Mouse (Mus musculus) ES-E14 (cell line): ENCODE data around the gene Eif2ak4.

Experiments
- CHD2 ChIP-seq: IDR thresholded peaks from 2 replicates; pipeline ENCODE4 v1.6.1; 2014; ENCODE audit warnings: mild to moderate bottlenecking, low read depth, low read length, inconsistent platforms
- HCFC1 ChIP-seq: IDR thresholded peaks from 2 replicates; pipeline ENCODE4 v1.6.1; 2012; ENCODE audit warnings: low read length, inconsistent platforms, borderline replicate concordance; ENCODE audit not compliant: insufficient read depth
- MAFK ChIP-seq: IDR thresholded peaks from 2 replicates; pipeline ENCODE4 v1.6.1; 2014; ENCODE audit warnings: mild to moderate bottlenecking, low read depth, low read length, inconsistent platforms; ENCODE audit not compliant: insufficient read depth
- ZC3H11A ChIP-seq: IDR thresholded peaks from 2 replicates; pipeline ENCODE4 v1.6.1; 2012; ENCODE audit warnings: low read depth, mild to moderate bottlenecking, inconsistent platforms, low read length, borderline replicate concordance
- ZNF384 ChIP-seq: IDR thresholded peaks from 2 replicates; pipeline ENCODE4 v1.6.1; 2012; ENCODE audit warnings: low read depth, low read length, inconsistent platforms

- TF ChIP-seq ZC3H11A: no peak
- no peak for TF ChIP-seq ZNF384
- TF ChIP-seq HCFC1: no peak
- TF ChIP-seq MAFK: no peak
- TF ChIP-seq CHD2: no peak
Measured at GRCm38 (mm10) chr2:118343897-118344296, 44.5 kb upstream of the Eif2ak4 start.
